Mouse (Mus musculus) heart, embryonic 11.5 days (tissue): ENCODE measurements around the gene Slco2a1. TPM values are rescaled to one million over a fixed set of nuclear protein-coding genes. Genes with fewer than 3 reads are reported as not detected.

Source experiments
- ATAC-seq: fragments of 200-750 bp; cut with Nextera tagmentation; replicated peaks from 2 replicates; pipeline ENCODE4 v1.8.0; 2017; ENCODE audit warnings: moderate library complexity; ENCODE audit not compliant: insufficient number of reproducible peaks, low FRiP score, low TSS enrichment
- H3K27ac ChIP-seq: fragments of 300-500 bp; sonication (generic); 2 replicates; pipeline ENCODE4 v1.5.1; 2014; ENCODE audit warnings: mild to moderate bottlenecking, low read depth, low read length
- H3K27me3 ChIP-seq: fragments of 300-500 bp; sonication (generic); 2 replicates; pipeline ENCODE4 v1.6.1; 2014; ENCODE audit warnings: mild to moderate bottlenecking, low read length, mixed read lengths; ENCODE audit not compliant: control insufficient read depth, insufficient read depth
- H3K36me3 ChIP-seq: fragments of 300-500 bp; sonication (generic); 2 replicates; pipeline ENCODE4 v1.6.1; 2014; ENCODE audit warnings: mild to moderate bottlenecking, low read length, moderate library complexity, mixed read lengths; ENCODE audit not compliant: control insufficient read depth, insufficient read depth
- H3K4me1 ChIP-seq: fragments of 300-500 bp; sonication (generic); 2 replicates; pipeline ENCODE4 v1.6.1; 2014; ENCODE audit warnings: low read length; ENCODE audit not compliant: control insufficient read depth, insufficient read depth
- H3K4me2 ChIP-seq: fragments of 300-500 bp; sonication (generic); 2 replicates; pipeline ENCODE4 v1.6.1; 2014; ENCODE audit warnings: mild to moderate bottlenecking, moderate library complexity
- H3K4me3 ChIP-seq: fragments of 300-500 bp; sonication (generic); 2 replicates; pipeline ENCODE4 v1.5.1; 2014; ENCODE audit warnings: low read depth, low read length
- H3K9ac ChIP-seq: fragments of 300-500 bp; sonication (generic); 2 replicates; pipeline ENCODE4 v1.6.1; 2014; ENCODE audit warnings: mild to moderate bottlenecking, low read depth, low read length, moderate library complexity
- H3K9me3 ChIP-seq: fragments of 300-500 bp; sonication (generic); replicated peaks from 2 replicates; pipeline ENCODE4 v1.6.1; 2016; ENCODE audit warnings: low read length; ENCODE audit not compliant: control insufficient read depth
- WGBS: fragments of 180-500 bp; shearing (Covaris S2); extraction: QIAGEN DNeasy Blood & Tissue Kit; methylation state at CpG from one replicate; pipeline ENCODE4 v1.1.7; 2014; ENCODE audit not compliant: insufficient replicate concordance; 5-methylcytosine and 5-hydroxymethylcytosine counted together
- polyA plus RNA-seq: library from polyadenylated mRNA; unstranded; fragments of >200 nt; fragmentation: Nextera tagmentation; extraction: Ambion mirVana; gene quantifications from 2 replicates; pipeline ENCODE4 v1.2.1, GENCODE M21; 2014

The Slco2a1 gene
- polyA plus RNA-seq, 1 experiment from 2014 or later: 4.4 TPM

DNA sequence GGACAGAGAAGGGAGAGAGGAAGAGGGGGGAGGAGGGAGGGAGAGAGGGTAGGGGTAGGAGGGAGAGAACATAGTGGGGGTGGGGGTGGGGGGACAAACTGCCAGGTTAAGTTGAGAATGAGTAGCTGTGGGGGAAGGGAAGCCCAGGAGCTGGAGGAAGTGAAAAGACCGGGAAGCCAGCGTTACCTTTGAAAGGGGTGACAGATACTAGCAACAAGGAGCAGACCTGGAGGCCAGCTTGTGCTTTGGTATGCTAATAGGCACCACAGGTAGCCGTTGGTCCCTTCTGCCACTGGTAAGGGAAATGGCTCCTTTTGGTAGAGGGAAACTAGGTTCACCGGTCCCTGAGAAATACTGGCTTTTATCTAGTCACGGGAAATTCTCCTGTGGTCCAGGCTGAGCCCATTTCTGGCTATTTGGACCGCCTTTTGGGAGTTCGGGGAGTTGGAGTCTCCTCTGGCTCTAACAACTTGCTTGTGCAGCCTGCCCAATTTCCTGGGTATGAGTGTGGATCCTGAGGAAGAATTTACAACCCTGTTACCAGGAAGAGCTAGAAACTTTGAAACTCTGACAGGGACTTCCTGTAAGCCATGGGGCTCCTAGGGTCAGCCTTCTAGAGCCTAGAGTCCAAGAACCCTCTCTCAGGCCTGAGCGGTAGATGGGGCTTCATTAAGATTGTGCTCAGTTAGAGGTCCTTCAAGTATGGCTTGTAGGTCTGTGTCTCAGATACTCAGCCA is 27.0 kb upstream of the Slco2a1 start:
- Histone ChIP-seq H3K9me3 (no peaks in the 10 kb centered on the region), H3K4me2 (no peak overlapping the region), H3K36me3 (no peaks in the 10 kb centered on the region), H3K9ac (no peak overlapping the region), H3K4me1 (peaks cover 6% of the 10 kb centered on the region), H3K4me3 (no peak overlapping the region), H3K27ac (no peak overlapping the region), H3K27me3 (no peaks in the 10 kb centered on the region)
- WGBS: 17% methylated on average over 8 of the region's 8 CpGs
- no peak for ATAC-seq

DNA sequence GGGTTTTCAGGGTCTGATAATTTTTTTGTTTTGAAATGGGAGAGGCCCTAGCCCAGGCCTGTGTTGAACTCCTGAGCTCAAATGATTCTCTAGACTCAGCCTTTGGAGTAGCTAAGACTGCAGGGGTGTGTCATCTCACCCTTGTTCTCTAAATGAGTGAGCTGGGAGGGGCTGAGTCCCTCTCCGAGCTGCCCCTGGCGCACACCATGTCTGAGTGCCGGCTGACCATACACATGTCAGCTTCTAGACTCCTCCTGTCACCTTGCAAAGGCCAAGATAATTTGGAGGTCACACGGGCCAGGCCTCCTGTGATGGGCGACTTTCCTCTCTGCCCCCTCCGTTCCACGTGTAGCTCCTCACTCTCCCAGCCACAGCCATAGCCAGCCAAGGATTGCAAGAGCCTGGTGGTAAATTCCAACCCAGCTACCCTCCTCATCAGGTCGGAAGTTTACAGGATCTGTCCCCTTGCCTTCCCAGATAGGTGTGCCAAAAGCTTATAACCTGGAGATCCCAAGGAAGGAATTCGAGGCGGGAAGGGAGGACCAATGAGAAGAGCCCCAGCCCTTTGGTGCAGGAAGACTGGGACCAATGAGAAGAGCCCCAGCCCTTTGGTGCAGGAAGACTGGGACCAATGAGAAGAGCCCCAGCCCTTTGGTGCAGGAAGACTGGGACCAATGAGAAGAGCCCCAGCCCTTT is 26.3 kb upstream of the Slco2a1 start:
- Histone ChIP-seq H3K9ac (no peak overlapping the region), H3K27ac (no peak overlapping the region), H3K36me3 (no peaks in the 10 kb centered on the region), H3K4me2 (no peak overlapping the region), H3K9me3 (no peaks in the 10 kb centered on the region), H3K27me3 (no peaks in the 10 kb centered on the region), H3K4me1 (peaks cover 6% of the 10 kb centered on the region), H3K4me3 (no peak overlapping the region)
- 52% methylated on average over 10 of the region's 10 CpGs for WGBS
- ATAC-seq: no peak

DNA sequence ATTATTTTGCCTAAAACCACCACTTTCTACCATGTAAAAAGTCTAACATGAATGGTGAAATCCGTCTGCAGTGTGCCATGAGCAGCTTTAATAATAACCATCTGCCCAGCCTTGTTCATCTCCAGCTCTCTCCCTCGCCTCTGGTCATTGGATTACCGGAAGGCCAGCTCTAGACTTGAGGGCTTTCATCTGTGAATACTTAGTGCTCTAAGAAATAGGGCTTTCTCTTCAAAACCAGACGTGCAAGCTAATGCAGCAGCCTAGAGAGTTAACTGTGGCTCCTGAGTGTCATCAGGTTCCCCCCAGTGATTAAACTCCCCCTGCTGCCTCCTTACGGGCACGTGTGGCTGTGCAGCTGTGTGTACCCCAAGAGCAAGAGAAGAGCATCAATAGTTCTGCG is 25.2 kb upstream of the Slco2a1 start:
- peaks cover 6% of the 10 kb centered on the region for H3K4me1 ChIP-seq
- ATAC-seq: no peak
- H3K27ac ChIP-seq: no peak overlapping the region
- no peak overlapping the region for H3K4me2 ChIP-seq
- 76% methylated on average over 7 of the region's 7 CpGs for WGBS
- H3K4me3 ChIP-seq: no peak overlapping the region
- no peaks in the 10 kb centered on the region for H3K36me3 ChIP-seq
- H3K9me3 ChIP-seq: no peaks in the 10 kb centered on the region
- no peak overlapping the region for H3K9ac ChIP-seq
- no peaks in the 10 kb centered on the region for H3K27me3 ChIP-seq

DNA sequence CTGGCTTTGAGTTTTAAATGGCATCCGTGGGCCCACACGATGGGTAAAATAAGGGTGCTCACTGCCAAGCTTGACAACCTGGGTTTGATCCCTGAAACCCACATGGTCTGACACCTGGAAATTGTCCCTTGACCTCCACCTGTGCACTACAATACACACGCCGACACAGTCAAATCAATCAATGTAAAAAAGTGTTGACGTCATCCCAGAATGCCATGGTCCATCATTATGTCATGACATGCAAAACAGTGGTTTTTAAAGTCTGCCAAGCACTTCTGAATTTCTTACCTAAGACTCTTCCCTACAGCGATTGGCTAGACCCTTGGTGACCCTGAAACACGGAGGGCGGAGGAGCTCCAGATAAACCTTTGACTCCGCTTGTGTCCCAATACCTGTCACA is 23.9 kb upstream of the Slco2a1 start:
- no peak overlapping the region for H3K4me3 ChIP-seq
- no peaks in the 10 kb centered on the region for H3K27me3 ChIP-seq
- ATAC-seq: no peak
- no peak overlapping the region for H3K27ac ChIP-seq
- peaks cover 6% of the 10 kb centered on the region for H3K4me1 ChIP-seq
- H3K4me2 ChIP-seq: no peak overlapping the region
- no peaks in the 10 kb centered on the region for H3K9me3 ChIP-seq
- 84% methylated on average over 9 of the region's 9 CpGs for WGBS
- no peak overlapping the region for H3K9ac ChIP-seq
- no peaks in the 10 kb centered on the region for H3K36me3 ChIP-seq

DNA sequence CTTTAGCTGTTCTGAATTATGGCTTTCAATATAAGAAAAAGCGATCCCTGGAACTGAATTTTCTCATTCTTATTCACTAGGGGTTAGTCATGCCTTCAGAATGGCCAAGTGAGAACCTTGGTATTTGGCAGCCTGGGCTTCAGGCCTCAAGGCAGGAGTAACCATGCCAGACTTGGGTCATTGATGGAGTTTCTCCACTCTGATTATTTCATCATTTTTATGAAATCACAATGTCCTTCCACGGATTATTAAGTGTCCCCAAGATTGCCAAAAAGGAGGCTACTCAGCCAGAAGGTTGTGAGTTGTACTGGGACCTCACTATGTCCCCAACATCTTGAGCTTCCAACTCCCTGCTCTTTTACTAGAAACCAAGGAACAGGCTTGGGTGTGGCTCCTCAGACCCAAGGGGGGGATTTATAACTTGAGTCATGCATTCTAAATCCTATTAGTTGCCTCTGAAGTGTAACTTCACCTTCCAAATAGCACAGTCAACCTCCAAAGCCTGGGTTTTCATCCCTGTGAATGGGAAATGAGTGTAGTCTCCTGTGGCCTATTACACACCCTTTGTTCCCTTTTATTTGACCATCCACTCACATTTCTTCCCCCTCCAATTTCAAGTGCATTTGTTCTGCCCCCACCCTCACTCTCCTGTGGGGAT is 16.0 kb upstream of the Slco2a1 start:
- Histone ChIP-seq H3K9me3 (no peaks in the 10 kb centered on the region), H3K27me3 (no peaks in the 10 kb centered on the region), H3K4me1 (no peaks in the 10 kb centered on the region), H3K4me2 (no peak overlapping the region), H3K27ac (no peak overlapping the region), H3K4me3 (no peak overlapping the region), H3K36me3 (no peaks in the 10 kb centered on the region), H3K9ac (no peak overlapping the region)
- 80% methylated on average over 2 of the region's 2 CpGs for WGBS
- no peak for ATAC-seq

DNA sequence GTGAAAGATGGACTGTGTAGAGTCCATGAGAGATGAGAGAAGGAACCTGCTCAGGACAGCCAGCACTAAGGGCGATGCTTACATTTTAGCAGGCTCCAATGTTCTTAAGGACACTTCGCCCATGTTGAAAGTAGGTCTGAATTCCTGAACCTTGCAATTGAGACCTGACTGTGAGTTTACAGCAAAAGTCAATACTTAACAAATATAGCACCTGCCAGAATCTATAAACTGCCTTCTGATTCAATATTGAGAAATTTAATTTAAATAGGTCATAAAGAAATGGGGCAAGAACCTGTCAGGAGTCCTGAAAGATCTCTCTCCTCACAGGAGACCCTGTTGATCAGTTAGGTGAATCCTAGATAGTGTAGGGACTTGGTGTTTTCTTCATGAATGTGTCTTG is 12.6 kb upstream of the Slco2a1 start:
- H3K4me3 ChIP-seq: no peak overlapping the region
- WGBS: 89% methylated on average over 2 of the region's 2 CpGs

DNA sequence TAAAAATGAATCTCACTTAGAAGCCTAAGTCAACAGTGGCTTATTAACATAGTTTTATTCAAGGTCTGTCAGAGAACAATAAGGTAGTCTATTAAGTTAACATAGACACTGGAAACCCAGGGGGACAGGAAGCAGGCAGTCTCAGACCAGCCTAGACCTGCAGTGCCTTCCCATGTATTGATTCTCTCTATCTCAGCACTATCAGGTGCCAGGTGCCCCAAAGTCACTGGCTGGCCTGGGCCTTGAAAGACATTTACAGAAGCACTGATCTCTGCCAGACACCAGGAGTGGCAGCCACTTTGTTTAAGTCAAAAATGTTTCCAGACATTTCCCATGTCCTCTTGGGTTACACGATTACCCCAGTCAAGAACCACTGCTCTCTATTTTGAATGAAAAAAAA is 11.4 kb upstream of the Slco2a1 start:
- H3K36me3 ChIP-seq: no peaks in the 10 kb centered on the region
- H3K4me3 ChIP-seq: no peak overlapping the region
- no peak overlapping the region for H3K9ac ChIP-seq
- H3K4me2 ChIP-seq: no peak overlapping the region
- no peak for ATAC-seq
- H3K4me1 ChIP-seq: 0 out of 2 replicates have a peak, but pooled peaks cover 3% of the 10 kb centered on the region
- no peak overlapping the region for H3K27ac ChIP-seq
- H3K27me3 ChIP-seq: no peaks in the 10 kb centered on the region
- H3K9me3 ChIP-seq: no peaks in the 10 kb centered on the region
- WGBS: 46% methylated on average over 1 of the region's 1 CpGs

More for the DNA sequence above, 12.6 kb upstream of the Slco2a1 start:
- H3K27me3 ChIP-seq: no peaks in the 10 kb centered on the region
- H3K9ac ChIP-seq: no peak overlapping the region
- no peak overlapping the region for H3K27ac ChIP-seq
- H3K4me2 ChIP-seq: no peak overlapping the region
- 0 out of 2 replicates have a peak, but pooled peaks cover 3% of the 10 kb centered on the region for H3K4me1 ChIP-seq
- no peaks in the 10 kb centered on the region for H3K9me3 ChIP-seq
- H3K36me3 ChIP-seq: no peaks in the 10 kb centered on the region
- ATAC-seq: no peak

DNA sequence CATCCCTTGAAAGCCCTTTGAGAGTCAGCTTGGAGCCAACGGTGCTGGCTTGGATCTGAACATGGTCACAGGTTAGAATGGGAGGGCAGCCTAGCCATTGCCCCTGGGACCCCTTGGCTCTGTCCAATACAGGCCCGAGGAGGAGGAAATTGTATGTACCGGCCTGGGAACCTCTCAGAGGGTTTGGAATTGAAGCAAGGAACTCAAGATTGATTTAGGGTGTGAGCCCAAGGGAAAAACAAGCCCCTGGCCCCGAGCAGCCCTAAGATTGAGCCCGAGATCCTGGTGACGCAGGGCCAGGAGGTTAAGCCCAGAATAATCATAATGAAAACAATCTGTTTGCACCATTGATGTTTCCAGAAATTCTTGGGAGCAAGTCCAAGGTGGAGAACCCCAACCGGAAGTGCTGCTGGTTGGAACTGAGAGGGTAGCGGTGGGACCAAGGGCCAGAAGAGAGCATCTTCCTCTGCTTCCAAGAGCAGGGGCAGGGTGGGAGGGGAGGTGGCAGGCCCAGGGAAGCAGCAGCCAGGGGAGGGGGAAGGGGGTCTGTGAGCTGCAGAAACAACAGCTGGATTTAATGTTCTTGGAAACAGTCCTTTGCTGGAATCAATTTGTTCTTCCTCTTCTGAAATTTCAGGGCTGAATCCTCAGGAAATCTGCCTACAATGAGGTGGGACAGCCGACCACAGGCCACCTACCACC is 10.6 kb upstream of the Slco2a1 start:
- Histone ChIP-seq H3K9me3 (no peaks in the 10 kb centered on the region), H3K36me3 (no peaks in the 10 kb centered on the region), H3K4me3 (no peak overlapping the region), H3K27ac (no peak overlapping the region), H3K4me2 (no peak overlapping the region), H3K9ac (no peak overlapping the region), H3K4me1 (0 out of 2 replicates have a peak, but pooled peaks cover 3% of the 10 kb centered on the region), H3K27me3 (no peaks in the 10 kb centered on the region)
- 62% methylated on average over 9 of the region's 9 CpGs for WGBS
- ATAC-seq: no peak
